Mouse (Mus musculus) forebrain, postnatal 0 days (tissue): ENCODE results near the gene Pmel. TPM values are rescaled to one million over a fixed set of nuclear protein-coding genes. Genes with fewer than 3 reads are reported as not detected.
"Not testable (repeated sequence)": the region's sequence is repeated elsewhere in the genome, so short reads cannot be mapped to it uniquely, and the experiment has no call there.

Experiments
- ATAC-seq: fragments of 200-750 bp; cut with Nextera tagmentation; 2 replicates; pipeline ENCODE4 v1.8.0; 2017; ENCODE audit warnings: mild to moderate bottlenecking, moderate library complexity
- DNase-seq: peaks from one replicate; pipeline ENCODE4 v3.0.0-alpha.2; 2015
- H3K27ac ChIP-seq: fragments of 300-500 bp; sonication (generic); 2 replicates; pipeline ENCODE4 v1.5.1; 2014; ENCODE audit warnings: low read depth, mild to moderate bottlenecking, antibody characterized with exemption, low read length, moderate library complexity, mixed read lengths
- H3K27me3 ChIP-seq: fragments of 300-500 bp; sonication (generic); 2 replicates; pipeline ENCODE4 v1.6.1; 2014; ENCODE audit warnings: mild to moderate bottlenecking, low read length, mixed read lengths; ENCODE audit not compliant: insufficient read depth
- H3K36me3 ChIP-seq: fragments of 300-500 bp; sonication (generic); 2 replicates; pipeline ENCODE4 v1.6.1; 2014; ENCODE audit warnings: mild to moderate bottlenecking, moderate library complexity; ENCODE audit not compliant: insufficient read depth
- H3K4me1 ChIP-seq: fragments of 300-500 bp; sonication (generic); 2 replicates; pipeline ENCODE4 v1.6.1; 2014; ENCODE audit warnings: antibody characterized with exemption; ENCODE audit not compliant: insufficient read depth
- H3K4me2 ChIP-seq: fragments of 300-500 bp; sonication (generic); 2 replicates; pipeline ENCODE4 v1.6.1; 2014; ENCODE audit warnings: low read depth, mild to moderate bottlenecking, moderate library complexity
- H3K4me3 ChIP-seq: fragments of 300-500 bp; sonication (generic); 2 replicates; pipeline ENCODE4 v1.5.1; 2014; ENCODE audit warnings: low read depth, low read length, mixed read lengths
- H3K9ac ChIP-seq: fragments of 300-500 bp; sonication (generic); 2 replicates; pipeline ENCODE4 v1.6.1; 2014; ENCODE audit warnings: mild to moderate bottlenecking
- H3K9me3 ChIP-seq: fragments of 300-500 bp; sonication (generic); 2 replicates; pipeline ENCODE4 v1.6.1; 2016; ENCODE audit warnings: low read length
- CTCF ChIP-seq: sonication (generic); IDR thresholded peaks from 2 replicates; pipeline ENCODE4 v1.5.1; 2016; ENCODE audit warnings: antibody characterized with exemption, control low read depth, low read depth
- WGBS: fragments of 180-500 bp; shearing (Covaris S2); extraction: QIAGEN DNeasy Blood & Tissue Kit; methylation state at CpG from one replicate; pipeline ENCODE4 v1.1.7; 2014; 5-methylcytosine and 5-hydroxymethylcytosine counted together
- polyA plus RNA-seq: library from polyadenylated mRNA; unstranded; fragments of >200 nt; fragmentation: Nextera tagmentation; extraction: Ambion mirVana; gene quantifications from 2 replicates; pipeline ENCODE4 v1.2.1, GENCODE M21; 2015
- total RNA-seq: library from RNA; depleted of rRNA; stranded (reverse); fragments of >200 nt; gene quantifications from 2 replicates; pipeline ENCODE4 v1.2.3, GENCODE M21; 2014

The Pmel gene
- total and polyA plus RNA-seq, 2 experiments from 2014 or later = 0.67 to 1.2 TPM

DNA sequence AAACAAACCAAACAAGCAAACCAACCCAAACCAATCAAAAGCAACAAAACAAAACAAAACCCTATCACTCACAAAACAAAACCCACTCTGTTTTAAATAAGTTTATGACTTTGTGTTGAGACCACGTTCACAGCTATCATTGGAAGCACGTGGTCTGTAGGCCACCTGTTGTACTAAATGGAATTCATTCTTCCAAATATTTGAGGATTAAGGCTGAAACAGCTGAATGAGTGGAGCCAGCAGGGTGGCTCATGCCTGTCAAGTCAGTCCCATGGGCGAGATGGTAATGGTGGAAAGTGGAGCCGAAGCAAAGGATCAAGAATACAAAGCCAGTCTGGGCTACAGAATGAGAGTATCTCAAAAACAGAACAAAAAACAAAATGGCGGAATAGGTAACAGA lies 3.3 kb upstream of the Pmel start:
- H3K27me3 ChIP-seq = no peaks in the 10 kb centered on the region
- H3K4me3 ChIP-seq = no peak overlapping the region
- no peaks in the 10 kb centered on the region for H3K4me1 ChIP-seq
- no peak overlapping the region for H3K4me2 ChIP-seq
- no peak overlapping the region for H3K9ac ChIP-seq
- 88% methylated on average over 5 of the region's 5 CpGs for WGBS
- H3K36me3 ChIP-seq = no peaks in the 10 kb centered on the region
- TF ChIP-seq CTCF = no peak
- H3K9me3 ChIP-seq = no peaks in the 10 kb centered on the region
- no peak overlapping the region for H3K27ac ChIP-seq
- ATAC-seq = no peak
- no peak for DNase-seq

DNA sequence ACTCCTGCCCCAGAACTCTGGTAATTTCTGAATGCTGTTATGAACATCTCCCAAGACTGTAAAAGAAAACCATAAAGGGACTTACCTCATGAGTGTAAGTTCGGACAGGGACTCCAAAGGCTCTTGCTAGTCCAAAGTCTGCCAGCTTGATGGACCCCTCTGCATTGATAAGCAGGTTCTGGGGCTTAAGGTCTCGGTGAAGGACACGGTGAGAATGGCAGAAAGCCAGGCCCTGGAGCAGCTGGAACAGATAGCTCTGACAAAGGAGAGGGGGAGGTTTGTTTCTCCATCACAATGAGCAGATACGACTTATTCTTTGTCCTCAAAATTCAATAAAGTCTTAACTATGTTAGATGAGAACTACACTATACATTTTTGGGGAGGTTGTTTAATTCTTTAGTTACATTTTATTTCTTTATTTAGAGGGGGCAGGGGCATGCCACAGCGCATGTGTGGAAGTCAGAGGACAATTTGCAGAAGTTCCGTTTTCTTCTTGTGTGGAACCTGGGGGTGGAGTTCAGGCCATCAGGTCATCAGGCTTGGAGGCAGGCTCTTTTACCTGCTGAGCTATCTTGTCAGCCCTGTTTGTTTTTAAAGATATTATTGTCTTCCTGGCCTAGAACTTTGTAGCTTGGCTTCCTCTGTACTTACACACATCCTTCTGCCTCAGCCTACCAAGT lies 1.5 kb upstream of the Pmel start:
- no peak for TF ChIP-seq CTCF
- WGBS = 74% methylated on average over 6 of the region's 6 CpGs
- DNase-seq = no peak
- Histone ChIP-seq H3K9ac (no peak overlapping the region), H3K27me3 (no peaks in the 10 kb centered on the region), H3K36me3 (no peaks in the 10 kb centered on the region), H3K4me1 (no peaks in the 10 kb centered on the region), H3K9me3 (no peaks in the 10 kb centered on the region), H3K4me2 (no peak overlapping the region), H3K27ac (no peak overlapping the region), H3K4me3 (no peak overlapping the region)
- ATAC-seq = no peak

DNA sequence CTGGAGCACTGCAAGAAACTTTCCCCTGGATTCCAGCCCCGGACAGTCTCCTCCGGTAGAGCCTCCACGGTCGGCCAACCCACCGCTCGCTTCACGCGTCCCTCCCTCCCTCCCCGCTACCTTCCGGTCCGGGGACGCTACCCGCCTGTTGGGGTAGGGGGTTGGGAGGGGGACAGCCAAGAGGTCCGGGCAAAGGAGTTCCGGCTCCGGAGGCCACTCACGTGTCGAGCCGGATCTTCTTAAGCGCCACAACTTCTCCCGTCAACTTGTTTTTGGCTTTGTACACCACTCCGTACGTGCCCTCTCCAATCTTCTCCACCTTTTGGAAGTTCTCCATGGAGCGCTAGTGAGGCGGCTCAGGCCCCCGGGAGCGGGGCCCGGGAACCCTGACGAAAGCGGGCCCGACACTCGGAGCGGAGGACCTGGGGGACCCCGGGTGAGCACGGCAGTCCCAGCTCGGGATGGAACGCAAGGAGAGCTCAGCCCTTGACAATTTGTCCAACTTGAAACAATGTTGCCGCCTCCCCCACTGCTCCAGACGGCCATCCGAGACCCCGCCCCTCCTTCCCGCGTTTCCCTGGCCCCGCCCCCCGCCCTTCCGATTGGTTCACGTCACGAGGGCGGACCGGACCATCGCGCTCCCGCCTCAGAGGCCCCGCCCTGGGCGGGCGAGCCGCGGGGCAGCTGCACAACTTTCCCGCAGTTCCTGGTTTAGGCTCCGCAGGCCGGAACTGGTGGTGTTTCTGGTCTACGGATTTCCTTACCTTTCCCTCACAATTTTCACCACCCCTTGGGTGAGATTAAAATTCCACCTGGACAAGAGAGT lies 709 bp downstream of the Pmel start, which contains the start of gene Cdk2:
Cdk2 (minus strand) TSS at position 541 of the 826 bp plus-strand sequence.
- WGBS = 3% methylated on average over 53 of the region's 62 CpGs
- H3K36me3 ChIP-seq = no peaks in the 10 kb centered on the region
- ATAC-seq (peak; percentile 96), DNase-seq (peak; percentile 87)
- H3K9me3 ChIP-seq = no peaks in the 10 kb centered on the region
- peak within 1 kb of the TSS; percentile 62 for H3K4me3 ChIP-seq
- TF ChIP-seq CTCF = no peak
- no peaks in the 10 kb centered on the region for H3K4me1 ChIP-seq
- H3K27ac ChIP-seq = peak within 1 kb of the TSS; percentile 65; the same call in 1 of the 2 replicates
- H3K27me3 ChIP-seq = no peaks in the 10 kb centered on the region
- H3K9ac ChIP-seq = peak within 1 kb of the TSS; percentile 44
- H3K4me2 ChIP-seq = peak within 1 kb of the TSS; percentile 93

DNA sequence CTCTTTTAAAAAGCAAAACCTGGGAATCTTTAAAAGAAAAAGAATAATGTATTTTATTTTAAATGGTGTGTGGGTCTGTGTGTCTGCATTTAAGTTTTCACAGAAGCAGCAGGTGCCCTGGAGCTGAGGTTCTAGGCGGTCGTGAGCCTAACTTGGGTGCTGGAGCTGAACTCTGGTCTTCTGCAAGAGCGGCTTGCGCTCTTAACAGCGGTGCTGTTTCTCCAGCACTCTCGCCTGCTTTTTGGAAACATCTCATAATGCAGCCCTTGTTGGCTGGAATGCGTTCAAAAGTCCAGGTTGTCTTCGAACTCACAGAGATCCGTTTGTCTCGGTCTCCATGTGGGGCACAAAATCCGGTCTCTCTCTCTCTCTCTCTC lies 1.3 kb downstream of the Pmel start:
- WGBS = 8% methylated on average over 11 of the region's 11 CpGs
- H3K9ac ChIP-seq = peak overlapping the region; percentile 44
- H3K36me3 ChIP-seq = no peaks in the 10 kb centered on the region
- H3K27ac ChIP-seq = no peak overlapping the region
- DNase-seq = no peak
- no peaks in the 10 kb centered on the region for H3K4me1 ChIP-seq
- H3K4me2 ChIP-seq = peak overlapping the region; percentile 93
- H3K4me3 ChIP-seq = peak overlapping the region; percentile 62
- no peak for TF ChIP-seq CTCF
- no peaks in the 10 kb centered on the region for H3K9me3 ChIP-seq
- H3K27me3 ChIP-seq = no peaks in the 10 kb centered on the region
- 0 out of 2 replicates have a peak, but pooled peaks have one; percentile 7 for ATAC-seq

DNA sequence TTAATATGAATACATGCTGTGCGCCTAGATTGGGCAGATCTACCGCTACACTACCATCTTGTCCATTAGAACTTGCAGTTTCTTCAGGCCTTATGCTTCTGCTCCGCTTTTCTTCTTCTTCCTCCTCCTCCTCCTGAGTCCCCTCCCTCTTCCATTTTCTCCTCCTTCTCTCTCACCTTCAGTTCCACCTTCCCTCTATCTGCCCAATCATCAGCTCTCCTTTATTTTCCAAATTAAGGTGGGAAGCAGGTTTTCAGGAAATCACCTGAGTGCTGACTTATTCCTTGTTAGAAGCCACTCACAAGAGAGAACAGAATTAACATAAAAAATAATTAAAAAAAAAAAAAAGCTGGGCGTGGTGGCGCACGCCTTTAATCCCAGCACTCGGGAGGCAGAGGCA lies 7.3 kb downstream of the Pmel start:
- DNase-seq, H3K9me3 ChIP-seq, H3K9ac ChIP-seq, H3K4me3 ChIP-seq, H3K27ac ChIP-seq, ATAC-seq, H3K36me3 ChIP-seq, H3K4me2 ChIP-seq, H3K4me1 ChIP-seq, H3K27me3 ChIP-seq: not testable (repeated sequence)
- 92% methylated on average over 7 of the region's 7 CpGs for WGBS

DNA sequence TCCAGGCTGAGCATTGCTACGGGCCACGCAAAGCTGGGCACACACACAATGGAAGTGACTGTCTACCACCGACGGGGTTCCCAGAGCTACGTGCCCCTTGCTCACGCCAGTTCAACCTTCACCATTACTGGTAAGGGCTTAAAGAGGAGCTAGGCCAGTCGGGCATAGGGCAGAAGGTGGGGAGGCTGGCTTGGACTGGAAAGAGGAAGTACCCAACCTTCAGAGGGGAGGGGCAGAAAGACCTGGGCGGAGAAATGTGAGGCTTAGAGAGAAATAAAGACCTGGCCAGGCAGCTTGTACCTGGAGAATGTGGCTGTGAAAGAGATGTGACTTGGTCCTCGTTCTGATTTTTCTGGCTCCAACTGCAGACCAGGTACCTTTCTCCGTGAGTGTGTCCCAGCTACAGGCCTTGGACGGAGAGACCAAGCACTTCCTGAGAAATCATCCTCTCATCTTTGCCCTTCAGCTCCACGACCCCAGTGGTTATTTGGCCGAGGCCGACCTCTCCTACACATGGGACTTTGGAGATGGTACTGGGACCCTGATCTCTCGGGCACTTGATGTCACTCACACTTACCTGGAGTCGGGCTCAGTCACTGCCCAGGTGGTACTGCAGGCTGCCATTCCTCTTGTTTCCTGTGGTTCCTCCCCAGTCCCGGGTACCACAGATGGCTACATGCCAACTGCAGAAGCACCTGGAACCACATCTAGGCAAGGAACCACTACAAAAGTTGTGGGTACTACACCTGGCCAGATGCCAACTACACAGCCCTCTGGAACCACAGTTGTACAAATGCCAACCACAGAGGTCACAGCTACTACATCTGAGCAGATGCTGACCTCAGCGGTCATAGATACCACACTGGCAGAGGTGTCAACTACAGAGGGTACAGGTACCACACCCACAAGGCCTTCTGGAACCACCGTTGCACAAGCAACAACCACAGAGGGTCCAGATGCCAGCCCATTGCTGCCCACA lies 11.9 kb downstream of the Pmel start:
- Histone ChIP-seq H3K4me3 (no peak overlapping the region), H3K27me3 (no peaks in the 10 kb centered on the region), H3K4me1 (no peaks in the 10 kb centered on the region), H3K4me2 (no peak overlapping the region), H3K9me3 (no peaks in the 10 kb centered on the region), H3K27ac (no peak overlapping the region), H3K9ac (no peak overlapping the region), H3K36me3 (0 out of 2 replicates have a peak, but pooled peaks cover 3% of the 10 kb centered on the region)
- no peak for ATAC-seq
- TF ChIP-seq CTCF = no peak
- WGBS = 88% methylated on average over 19 of the region's 19 CpGs
- no peak for DNase-seq

DNA sequence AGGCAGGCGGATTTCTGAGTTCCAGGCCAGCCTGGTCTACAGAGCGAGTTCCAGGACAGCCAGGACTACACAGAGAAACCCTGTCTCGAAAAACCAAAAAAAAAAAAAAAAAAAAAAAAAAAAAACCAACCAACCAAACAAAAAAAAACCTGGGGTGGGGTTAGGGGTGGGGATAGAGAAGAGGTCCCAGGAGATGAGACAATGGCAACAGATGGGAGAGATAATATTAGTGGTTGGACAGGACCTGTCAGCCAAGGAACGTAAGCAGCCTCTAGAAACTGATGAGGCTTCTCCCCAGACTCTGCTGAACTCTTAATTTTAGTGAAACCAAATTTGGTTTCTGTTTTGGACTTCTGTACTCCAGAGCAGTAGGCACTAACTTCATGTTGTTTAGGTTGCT lies 21.5 kb downstream of the Pmel start:
- H3K4me1 ChIP-seq, ATAC-seq: not testable (repeated sequence)

More for the DNA sequence above, 21.5 kb downstream of the Pmel start:
- not testable (repeated sequence) for DNase-seq, H3K27ac ChIP-seq, H3K4me3 ChIP-seq, H3K27me3 ChIP-seq, H3K9ac ChIP-seq, H3K4me2 ChIP-seq, H3K9me3 ChIP-seq, H3K36me3 ChIP-seq
- WGBS = 83% methylated on average over 3 of the region's 4 CpGs
